Mouse (Mus musculus) liver, embryonic 14.5 days (tissue): ENCODE measurements at regions not wholly inside any gene's neighbourhood (a gene's known extent, or its start where the extent isn't known, plus 50 kb on each side); places are given as distances from the start of the nearest gene placed in this dataset.

Source experiments
- CTCF ChIP-seq: IDR thresholded peaks from 2 replicates; pipeline ENCODE4 v1.5.1; 2016; ENCODE audit warnings: antibody characterized with exemption, low read depth, control low read depth
- EP300 ChIP-seq: IDR thresholded peaks from 2 replicates; pipeline ENCODE4 v1.6.1; 2016; ENCODE audit warnings: antibody characterized with exemption, low read depth

DNA sequence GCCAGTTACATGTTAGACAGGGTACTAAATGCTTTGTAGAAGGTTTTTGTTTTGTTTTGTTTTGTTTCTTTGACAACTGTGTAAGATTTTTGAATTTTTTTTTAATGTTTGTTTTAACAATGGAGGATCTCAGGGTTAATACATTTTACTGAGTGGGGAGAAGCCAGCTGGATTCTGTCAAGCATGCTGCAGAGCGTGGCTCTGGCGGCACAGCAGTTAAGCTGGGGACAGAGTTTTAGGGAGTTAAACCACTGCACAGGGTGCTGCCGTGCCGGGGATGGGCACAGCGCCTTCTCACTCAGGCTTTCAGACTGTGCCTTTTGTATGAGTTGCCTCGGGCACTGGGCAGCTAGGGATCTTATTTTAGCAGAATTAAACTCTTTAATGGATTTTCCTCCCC, 159.8 kb downstream of the Zfp326 start:
- TF ChIP-seq CTCF (no peak), EP300 (no peak)
